Mouse (Mus musculus) intestine, embryonic 14.5 days (tissue): ENCODE results near the gene Mroh8. TPM values are rescaled to one million over a fixed set of nuclear protein-coding genes. Genes with fewer than 3 reads are reported as not detected.
"Not testable (repeated sequence)": the region's sequence is repeated elsewhere in the genome, so short reads cannot be mapped to it uniquely, and the experiment has no call there.

Source experiments
- ATAC-seq: fragments of 200-750 bp; cut with Nextera tagmentation; replicated peaks from 2 replicates; pipeline ENCODE4 v1.8.0; 2017; ENCODE audit warnings: low read depth, moderate number of reproducible peaks, moderate TSS enrichment, moderate library complexity; ENCODE audit not compliant: low FRiP score, low TSS enrichment
- DNase-seq: peaks from one replicate; pipeline ENCODE4 v3.0.0-alpha.2; 2018; ENCODE audit warnings: low spot score
- H3K27ac ChIP-seq: fragments of 300-500 bp; sonication (generic); 2 replicates; pipeline ENCODE4 v1.5.1; 2014; ENCODE audit warnings: low read depth, mild to moderate bottlenecking, control low read depth
- H3K27me3 ChIP-seq: fragments of 300-500 bp; sonication (generic); replicated peaks from 2 replicates; pipeline ENCODE4 v1.6.1; 2014; ENCODE audit warnings: low read length, control low read depth; ENCODE audit not compliant: control insufficient read depth, insufficient read depth
- H3K36me3 ChIP-seq: fragments of 300-500 bp; sonication (generic); 2 replicates; pipeline ENCODE4 v1.6.1; 2014; ENCODE audit warnings: low read length, control low read depth; ENCODE audit not compliant: control insufficient read depth, insufficient read depth
- H3K4me1 ChIP-seq: fragments of 300-500 bp; sonication (generic); replicated peaks from 2 replicates; pipeline ENCODE4 v1.6.1; 2014; ENCODE audit warnings: low read length, control low read depth, mixed read lengths; ENCODE audit not compliant: control insufficient read depth, insufficient read depth
- H3K4me2 ChIP-seq: fragments of 300-500 bp; sonication (generic); 2 replicates; pipeline ENCODE4 v1.6.1; 2014; ENCODE audit warnings: low read length
- H3K4me3 ChIP-seq: fragments of 300-500 bp; sonication (generic); 2 replicates; pipeline ENCODE4 v1.5.1; 2014; ENCODE audit warnings: low read depth, low read length, control low read depth, mixed read lengths
- H3K9ac ChIP-seq: fragments of 300-500 bp; sonication (generic); 2 replicates; pipeline ENCODE4 v1.6.1; 2014; ENCODE audit warnings: mild to moderate bottlenecking, low read length
- H3K9me3 ChIP-seq: fragments of 300-500 bp; sonication (generic); 2 replicates; pipeline ENCODE4 v1.6.1; 2016; ENCODE audit warnings: low read length, control low read depth; ENCODE audit not compliant: control insufficient read depth
- WGBS: fragments of 180-500 bp; shearing (Covaris S2); extraction: QIAGEN DNeasy Blood & Tissue Kit; methylation state at CpG from one replicate; pipeline ENCODE4 v1.1.7; 2014; 5-methylcytosine and 5-hydroxymethylcytosine counted together
- polyA plus RNA-seq: library from polyadenylated mRNA; unstranded; fragments of >200 nt; fragmentation: Nextera tagmentation; extraction: Ambion mirVana; gene quantifications from 2 replicates; pipeline ENCODE4 v1.2.1, GENCODE M21; 2014

Gene Mroh8
- polyA plus RNA-seq, 1 experiment from 2014 or later, result 0.62 TPM

GRCm38 (mm10) chr2:157170626-157171025 is 108.7 kb downstream of the Mroh8 start:
- H3K9ac ChIP-seq, result no peak overlapping the region
- no peak overlapping the region for H3K4me3 ChIP-seq
- H3K4me1 ChIP-seq, result no peaks in the 10 kb centered on the region; the same call in 1 of the 2 replicates
- DNase-seq, result no peak
- H3K4me2 ChIP-seq, result no peak overlapping the region
- no peaks in the 10 kb centered on the region for H3K9me3 ChIP-seq
- H3K27me3 ChIP-seq, result no peaks in the 10 kb centered on the region
- ATAC-seq, result no peak
- H3K36me3 ChIP-seq, result peaks cover 76% of the 10 kb centered on the region
- H3K27ac ChIP-seq, result no peak overlapping the region
- 39% methylated on average over 6 of the region's 6 CpGs for WGBS

- no peak for DNase-seq
- WGBS, result 35% methylated on average over 5 of the region's 5 CpGs
- peaks cover 71% of the 10 kb centered on the region for H3K36me3 ChIP-seq
These were observed 109.2 kb downstream of the Mroh8 start for GRCm38 (mm10) chr2:157170166-157170565.

GRCm38 (mm10) chr2:157166371-157167080 is 112.8 kb downstream of the Mroh8 start:
- Histone ChIP-seq H3K4me2 (no peak overlapping the region), H3K4me1 (no peaks in the 10 kb centered on the region; the same call in 1 of the 2 replicates), H3K9me3 (no peaks in the 10 kb centered on the region), H3K9ac (no peak overlapping the region), H3K27me3 (no peaks in the 10 kb centered on the region), H3K36me3 (peaks cover 65% of the 10 kb centered on the region), H3K27ac (no peak overlapping the region), H3K4me3 (no peak overlapping the region)
- DNase-seq (no peak), ATAC-seq (no peak)
- 96% methylated on average over 12 of the region's 12 CpGs for WGBS

More at GRCm38 (mm10) chr2:157170166-157170565, 109.2 kb downstream of the Mroh8 start:
- Histone ChIP-seq H3K27me3 (no peaks in the 10 kb centered on the region), H3K9me3 (no peaks in the 10 kb centered on the region), H3K4me2 (no peak overlapping the region), H3K27ac (no peak overlapping the region), H3K4me1 (no peaks in the 10 kb centered on the region; the same call in 1 of the 2 replicates), H3K9ac (no peak overlapping the region), H3K4me3 (no peak overlapping the region)
- no peak for ATAC-seq

GRCm38 (mm10) chr2:157165312-157166224 is 113.8 kb downstream of the Mroh8 start:
- not testable (repeated sequence) for H3K9me3 ChIP-seq, H3K27me3 ChIP-seq, H3K4me1 ChIP-seq, ATAC-seq, H3K9ac ChIP-seq, H3K4me3 ChIP-seq, DNase-seq, H3K4me2 ChIP-seq, H3K27ac ChIP-seq
- H3K36me3 ChIP-seq, result peaks cover 69% of the 10 kb centered on the region

- Histone ChIP-seq H3K27ac (no peak overlapping the region), H3K4me3 (no peak overlapping the region), H3K9me3 (no peaks in the 10 kb centered on the region), H3K36me3 (peaks cover 72% of the 10 kb centered on the region), H3K27me3 (no peaks in the 10 kb centered on the region), H3K4me2 (no peak overlapping the region), H3K4me1 (no peaks in the 10 kb centered on the region), H3K9ac (no peak overlapping the region)
- DNase-seq (no peak), ATAC-seq (no peak)
- 88% methylated on average over 2 of the region's 2 CpGs for WGBS
These were observed 115.2 kb downstream of the Mroh8 start for GRCm38 (mm10) chr2:157164101-157164500.

Other genes with a start within 250 kb of the Mroh8 start
- gene Soga1, start 200.3 kb downstream of the Mroh8 start, polyA plus RNA-seq, result 4.7 and 6.1 TPM in 2 replicates
- gene Tldc2, start 192.5 kb downstream of the Mroh8 start, polyA plus RNA-seq, result not detected in 2 replicates
- gene Samhd1, start 144.3 kb downstream of the Mroh8 start, polyA plus RNA-seq, result 28.1 and 28.7 TPM in 2 replicates
- 25.0 and 25.8 TPM in 2 replicates for gene Rbl1, start 75.0 kb downstream of the Mroh8 start, polyA plus RNA-seq
- 338 and 339 TPM in 2 replicates for gene Rpn2, start 532 bp downstream of the Mroh8 start, polyA plus RNA-seq
- gene Ghrh, start 68.0 kb upstream of the Mroh8 start, polyA plus RNA-seq, result 0.68 TPM in 1 of 2 replicates, not detected in the other
- gene Manbal, start 88.0 kb upstream of the Mroh8 start, polyA plus RNA-seq, result 43.3 and 48.9 TPM in 2 replicates
- gene Src, start 138.9 kb upstream of the Mroh8 start, polyA plus RNA-seq, result 15.4 and 17.5 TPM in 2 replicates